Mouse (Mus musculus) macrophage (primary cell): ENCODE data around the gene Tubd1. TPM values are rescaled to one million over a fixed set of nuclear protein-coding genes. Genes with fewer than 3 reads are reported as not detected.

Experiments
- H3K27ac ChIP-seq: fragments of 350-480 bp; formaldehyde crosslinking; 2 replicates; pipeline ENCODE4 v1.9.0; 2021
- H3K36me3 ChIP-seq: fragments of 350-480 bp; formaldehyde crosslinking; 2 replicates; pipeline ENCODE4 v1.9.0; 2021; ENCODE audit errors: inconsistent target
- H3K4me3 ChIP-seq: fragments of 350-480 bp; formaldehyde crosslinking; 2 replicates; pipeline ENCODE4 v1.9.0; 2021; ENCODE audit errors: inconsistent target
- H3K79me2 ChIP-seq: fragments of 350-480 bp; formaldehyde crosslinking; 2 replicates; pipeline ENCODE4 v1.9.0; 2021; ENCODE audit errors: inconsistent target
- WGBS: methylation state at CpG from one replicate; pipeline ENCODE4 v1.1.7; 2026; ENCODE audit warnings: inconsistent platforms; ENCODE audit not compliant: missing documents; 5-methylcytosine and 5-hydroxymethylcytosine counted together
- polyA plus RNA-seq: library from polyadenylated mRNA; stranded (reverse); fragments of 250-400 nt; gene quantifications from 3 replicates; pipeline ENCODE4 v1.2.4, GENCODE M21; 2018; ENCODE audit warnings: inconsistent platforms

Tubd1 gene
- polyA plus RNA-seq, 1 experiment from 2014 or later, result 4.5 TPM

DNA sequence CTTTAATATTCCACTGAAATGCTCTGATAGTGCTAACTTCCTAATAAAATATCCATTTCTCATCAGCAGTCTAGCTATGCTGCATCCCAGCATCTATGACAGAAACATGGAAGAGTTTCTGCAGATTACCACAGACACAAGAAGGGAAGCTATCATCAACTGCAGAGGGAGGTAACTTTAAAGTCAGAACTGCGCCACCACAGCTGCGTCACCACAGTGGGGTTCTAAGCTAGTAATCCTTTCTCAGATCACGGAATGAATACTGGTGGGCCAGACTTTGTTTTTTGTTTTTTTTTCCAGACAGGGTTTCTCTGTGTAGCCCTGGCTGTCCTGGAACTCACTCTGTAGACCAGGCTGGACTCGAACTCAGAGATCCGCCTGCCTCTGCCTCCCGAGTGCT, 50.6 kb downstream of the Tubd1 start:
- Histone ChIP-seq H3K79me2 (peaks cover 10% of the 10 kb centered on the region; the same call in 1 of the 2 replicates), H3K4me3 (no peak overlapping the region), H3K27ac (no peak overlapping the region), H3K36me3 (no peaks in the 10 kb centered on the region)
- WGBS, result 77% methylated on average over 5 of the region's 6 CpGs

DNA sequence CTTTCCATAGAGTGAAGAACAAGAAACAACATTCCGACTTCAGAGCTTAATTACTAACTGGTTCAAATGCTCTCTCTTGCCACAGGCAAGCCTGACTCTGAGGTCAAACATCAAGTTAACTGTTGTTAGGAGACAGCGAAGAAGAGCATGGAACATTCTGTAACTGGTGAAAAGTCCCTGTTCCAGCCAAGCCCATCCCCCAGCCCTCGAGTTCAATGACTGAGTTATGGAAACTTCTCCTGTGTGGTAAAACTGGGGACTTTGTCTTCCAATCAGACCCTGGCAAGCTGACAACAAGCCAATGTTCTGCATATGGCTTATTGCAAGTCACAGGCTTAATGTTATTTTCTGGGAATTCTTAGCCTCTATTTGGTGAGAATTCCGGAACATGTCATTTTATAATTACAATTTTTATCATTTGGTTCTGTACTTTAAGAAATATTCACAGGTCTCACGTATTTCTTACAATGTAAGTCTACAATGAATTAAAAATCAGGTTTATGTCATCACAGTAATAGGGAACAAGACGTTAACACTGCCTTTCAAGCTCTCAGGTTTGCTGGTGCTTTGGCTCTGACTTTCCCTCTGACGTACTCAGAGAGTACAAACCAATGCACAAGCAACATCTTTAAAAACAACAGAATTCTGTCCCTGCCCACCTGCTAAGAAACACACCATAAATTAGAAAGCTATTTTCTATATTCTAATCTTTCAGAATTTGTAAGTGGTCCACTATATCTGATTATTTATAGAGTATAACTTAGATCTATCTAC, 51.6 kb downstream of the Tubd1 start:
- Histone ChIP-seq H3K36me3 (no peaks in the 10 kb centered on the region), H3K27ac (no peak overlapping the region), H3K4me3 (no peak overlapping the region), H3K79me2 (peaks cover 20% of the 10 kb centered on the region; the same call in 1 of the 2 replicates)
- WGBS, result 79% methylated on average over 5 of the region's 7 CpGs

DNA sequence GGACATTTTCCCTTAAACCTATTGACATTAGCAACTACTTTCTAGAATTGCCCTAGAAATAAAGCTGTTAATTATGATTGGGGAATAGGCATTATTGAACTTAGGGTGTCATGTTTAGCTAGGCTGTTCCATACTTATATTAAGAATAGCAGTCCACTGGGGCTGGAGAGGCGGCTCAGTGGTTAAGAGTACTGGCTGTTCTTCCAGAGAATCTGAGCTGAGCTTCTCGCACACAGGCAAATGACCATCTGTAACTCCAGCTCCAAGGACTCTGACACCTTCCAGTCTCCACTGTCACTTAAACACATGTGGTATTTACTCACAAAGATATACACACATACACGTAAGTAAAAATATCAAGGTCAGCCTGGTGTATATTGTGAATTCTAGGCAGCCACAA, 52.2 kb downstream of the Tubd1 start:
- Histone ChIP-seq H3K79me2 (peaks cover 25% of the 10 kb centered on the region; the same call in 1 of the 2 replicates), H3K36me3 (no peaks in the 10 kb centered on the region), H3K4me3 (no peak overlapping the region), H3K27ac (no peak overlapping the region)
- WGBS, result 90% methylated on average over 2 of the region's 3 CpGs

GRCm38 (mm10) chr11:86598154-86598553, 53.4 kb downstream of the Tubd1 start:
- Histone ChIP-seq H3K4me3 (no peak overlapping the region), H3K27ac (no peak overlapping the region), H3K36me3 (no peaks in the 10 kb centered on the region), H3K79me2 (peaks cover 29% of the 10 kb centered on the region; the same call in 1 of the 2 replicates)
- 94% methylated on average over 5 of the region's 5 CpGs for WGBS

- H3K36me3 ChIP-seq, result no peaks in the 10 kb centered on the region
- H3K27ac ChIP-seq, result peak overlapping the region; percentile 43
- no peak overlapping the region for H3K4me3 ChIP-seq
- WGBS, result 100% methylated on average over 1 of the region's 1 CpGs
- H3K79me2 ChIP-seq, result peaks cover 29% of the 10 kb centered on the region; the same call in 1 of the 2 replicates
Measured at GRCm38 (mm10) chr11:86598572-86598971, 53.8 kb downstream of the Tubd1 start.

- 97% methylated on average over 3 of the region's 4 CpGs for WGBS
- H3K4me3 ChIP-seq, result no peak overlapping the region
Measured at GRCm38 (mm10) chr11:86599378-86600208, 54.8 kb downstream of the Tubd1 start.

GRCm38 (mm10) chr11:86600209-86600557, 55.4 kb downstream of the Tubd1 start:
- 87% methylated on average over 7 of the region's 7 CpGs for WGBS

More at GRCm38 (mm10) chr11:86599378-86600208, 54.8 kb downstream of the Tubd1 start:
- H3K36me3 ChIP-seq, result no peaks in the 10 kb centered on the region
- peaks cover 29% of the 10 kb centered on the region; the same call in 1 of the 2 replicates for H3K79me2 ChIP-seq
- H3K27ac ChIP-seq, result no peak overlapping the region

DNA sequence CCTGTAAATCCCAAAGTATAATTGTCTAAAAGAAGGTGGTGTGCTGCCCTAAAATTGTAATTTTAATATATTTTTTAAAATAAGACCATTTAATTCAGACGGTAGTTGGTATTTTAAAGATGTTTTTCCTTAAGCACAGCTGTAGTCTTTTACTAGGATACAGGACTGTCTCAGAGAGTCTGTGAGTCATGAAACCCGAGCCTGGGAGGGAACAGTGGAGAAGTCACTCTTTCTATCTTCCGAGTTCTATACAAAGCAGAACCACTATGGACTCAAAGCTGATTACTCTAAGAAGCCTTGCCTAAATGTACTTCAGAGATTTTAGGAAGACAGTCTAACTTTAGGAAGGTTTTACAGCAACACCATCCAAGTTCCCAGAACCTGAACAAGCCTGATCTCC, 57.3 kb downstream of the Tubd1 start:
- WGBS, result 41% methylated on average over 3 of the region's 3 CpGs

More at GRCm38 (mm10) chr11:86600209-86600557, 55.4 kb downstream of the Tubd1 start:
- Histone ChIP-seq H3K36me3 (no peaks in the 10 kb centered on the region), H3K4me3 (no peak overlapping the region), H3K79me2 (peaks cover 29% of the 10 kb centered on the region; the same call in 1 of the 2 replicates), H3K27ac (no peak overlapping the region)

GRCm38 (mm10) chr11:86603719-86604118, 58.9 kb downstream of the Tubd1 start:
- no peak overlapping the region for H3K4me3 ChIP-seq
- peak overlapping the region; percentile 73 for H3K27ac ChIP-seq
- peaks cover 29% of the 10 kb centered on the region; the same call in 1 of the 2 replicates for H3K79me2 ChIP-seq
- 29% methylated on average over 1 of the region's 1 CpGs for WGBS
- H3K36me3 ChIP-seq, result no peaks in the 10 kb centered on the region

More for the DNA sequence above, 57.3 kb downstream of the Tubd1 start:
- no peak overlapping the region for H3K4me3 ChIP-seq
- no peaks in the 10 kb centered on the region for H3K36me3 ChIP-seq
- peak overlapping the region; percentile 73 for H3K27ac ChIP-seq
- peaks cover 29% of the 10 kb centered on the region; the same call in 1 of the 2 replicates for H3K79me2 ChIP-seq

DNA sequence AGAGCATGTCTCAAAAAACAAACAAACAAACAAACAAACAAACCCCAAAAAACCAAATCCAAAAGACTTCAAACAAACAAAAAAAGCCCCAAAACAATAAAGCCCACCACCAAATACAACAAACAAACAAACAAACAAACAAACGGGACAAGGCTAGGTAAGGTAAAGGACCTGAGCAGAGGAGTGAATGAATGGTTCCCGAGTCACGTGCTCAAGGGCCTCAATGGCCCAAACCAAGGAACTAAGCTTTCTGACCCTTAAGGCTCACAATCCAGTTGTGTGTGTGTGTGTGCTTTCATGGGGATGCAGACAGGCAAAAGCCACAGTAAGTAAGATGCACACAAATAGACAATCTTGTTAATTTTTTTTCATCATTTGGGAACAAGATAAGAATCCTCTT, 59.5 kb downstream of the Tubd1 start:
- H3K27ac ChIP-seq, result peak overlapping the region; percentile 73

GRCm38 (mm10) chr11:86604732-86605520, 60.1 kb downstream of the Tubd1 start:
- Histone ChIP-seq H3K27ac (peak overlapping the region; percentile 73; the same call in 1 of the 2 replicates), H3K4me3 (no peak overlapping the region), H3K79me2 (peaks cover 23% of the 10 kb centered on the region; the same call in 1 of the 2 replicates), H3K36me3 (no peaks in the 10 kb centered on the region)
- 93% methylated on average over 5 of the region's 5 CpGs for WGBS

More for the DNA sequence above, 59.5 kb downstream of the Tubd1 start:
- Histone ChIP-seq H3K4me3 (no peak overlapping the region), H3K79me2 (peaks cover 29% of the 10 kb centered on the region; the same call in 1 of the 2 replicates), H3K36me3 (no peaks in the 10 kb centered on the region)
- WGBS, result 95% methylated on average over 2 of the region's 3 CpGs

- 66% methylated on average over 2 of the region's 2 CpGs for WGBS
- no peak overlapping the region for H3K27ac ChIP-seq
Measured at GRCm38 (mm10) chr11:86606621-86607339, 62.0 kb downstream of the Tubd1 start.

GRCm38 (mm10) chr11:86607808-86608350, 63.1 kb downstream of the Tubd1 start:
- WGBS, result 80% methylated on average over 2 of the region's 2 CpGs
- no peak overlapping the region for H3K27ac ChIP-seq
- H3K79me2 ChIP-seq, result peaks cover 11% of the 10 kb centered on the region; the same call in 1 of the 2 replicates
- H3K4me3 ChIP-seq, result no peak overlapping the region
- H3K36me3 ChIP-seq, result no peaks in the 10 kb centered on the region

More at GRCm38 (mm10) chr11:86606621-86607339, 62.0 kb downstream of the Tubd1 start:
- no peak overlapping the region for H3K4me3 ChIP-seq
- peaks cover 7% of the 10 kb centered on the region; the same call in 1 of the 2 replicates for H3K79me2 ChIP-seq
- no peaks in the 10 kb centered on the region for H3K36me3 ChIP-seq
